Mouse (Mus musculus) heart, embryonic 15.5 days (tissue): Measurements from ENCODE around the gene C87977. TPM values are rescaled to one million over a fixed set of nuclear protein-coding genes. Genes with fewer than 3 reads are reported as not detected.
"Not testable (repeated sequence)": the region's sequence is repeated elsewhere in the genome, so short reads cannot be mapped to it uniquely, and the experiment has no call there.

Source experiments
- ATAC-seq: fragments of 200-750 bp; cut with Nextera tagmentation; replicated peaks from 2 replicates; pipeline ENCODE4 v1.8.0; 2017; ENCODE audit warnings: low read depth, moderate TSS enrichment; ENCODE audit not compliant: insufficient number of reproducible peaks, insufficient read depth, low FRiP score
- H3K27ac ChIP-seq: fragments of 300-500 bp; sonication (generic); 2 replicates; pipeline ENCODE4 v1.5.1; 2015; ENCODE audit warnings: mild to moderate bottlenecking, inconsistent platforms
- H3K27me3 ChIP-seq: fragments of 300-500 bp; sonication (generic); 2 replicates; pipeline ENCODE4 v1.6.1; 2015; ENCODE audit warnings: inconsistent platforms
- H3K36me3 ChIP-seq: fragments of 300-500 bp; sonication (generic); 2 replicates; pipeline ENCODE4 v1.6.1; 2015; ENCODE audit warnings: mild to moderate bottlenecking, inconsistent platforms
- H3K4me1 ChIP-seq: fragments of 300-500 bp; sonication (generic); replicated peaks from 2 replicates; pipeline ENCODE4 v1.6.1; 2015; ENCODE audit warnings: inconsistent platforms
- H3K4me2 ChIP-seq: fragments of 300-500 bp; sonication (generic); 2 replicates; pipeline ENCODE4 v1.6.1; 2015; ENCODE audit warnings: inconsistent platforms, mild to moderate bottlenecking, moderate library complexity
- H3K4me3 ChIP-seq: fragments of 300-500 bp; sonication (generic); 2 replicates; pipeline ENCODE4 v1.5.1; 2015; ENCODE audit warnings: mild to moderate bottlenecking, inconsistent platforms
- H3K9ac ChIP-seq: fragments of 300-500 bp; sonication (generic); 2 replicates; pipeline ENCODE4 v1.6.1; 2015; ENCODE audit warnings: mild to moderate bottlenecking, inconsistent platforms
- H3K9me3 ChIP-seq: fragments of 300-500 bp; sonication (generic); replicated peaks from 2 replicates; pipeline ENCODE4 v1.6.1; 2016; ENCODE audit warnings: inconsistent platforms
- WGBS: fragments of 180-500 bp; shearing (Covaris S2); methylation state at CpG from one replicate; pipeline ENCODE4 v1.1.7; 2015; ENCODE audit warnings: mixed read lengths; 5-methylcytosine and 5-hydroxymethylcytosine counted together
- polyA plus RNA-seq: library from polyadenylated mRNA; unstranded; fragments of >200 nt; fragmentation: Nextera tagmentation; extraction: Ambion mirVana; gene quantifications from 2 replicates; pipeline ENCODE4 v1.2.1, GENCODE M21; 2015

C87977 gene
- polyA plus RNA-seq, result not detected in 2 replicates

DNA sequence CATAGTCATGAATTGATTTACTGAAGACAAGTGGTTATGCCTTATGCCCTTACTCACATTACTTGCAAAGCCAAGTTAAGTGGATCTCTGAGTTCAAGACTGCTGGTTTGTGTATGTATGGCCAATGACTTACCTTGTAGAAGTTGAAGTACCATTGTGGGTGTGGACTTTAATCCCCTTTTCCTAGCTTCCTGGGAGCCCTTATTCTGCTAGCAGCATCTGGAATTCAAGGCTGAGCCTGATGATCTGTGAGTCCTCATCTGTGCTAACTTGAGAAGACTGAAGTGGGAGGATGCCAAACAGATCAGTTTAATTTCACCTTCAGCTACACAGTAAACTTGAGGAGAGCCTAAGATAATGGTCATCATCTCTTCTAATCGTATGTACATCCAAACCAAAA lies at the start of gene C87977:
TSS of gene C87977 (minus strand) at position 101 of the 400 bp plus-strand sequence.
- not testable (repeated sequence) for H3K9me3 ChIP-seq, ATAC-seq, H3K4me3 ChIP-seq, H3K27ac ChIP-seq, H3K9ac ChIP-seq, H3K4me1 ChIP-seq, H3K36me3 ChIP-seq, H3K27me3 ChIP-seq, H3K4me2 ChIP-seq
- 63% methylated on average over 1 of the region's 1 CpGs for WGBS

DNA sequence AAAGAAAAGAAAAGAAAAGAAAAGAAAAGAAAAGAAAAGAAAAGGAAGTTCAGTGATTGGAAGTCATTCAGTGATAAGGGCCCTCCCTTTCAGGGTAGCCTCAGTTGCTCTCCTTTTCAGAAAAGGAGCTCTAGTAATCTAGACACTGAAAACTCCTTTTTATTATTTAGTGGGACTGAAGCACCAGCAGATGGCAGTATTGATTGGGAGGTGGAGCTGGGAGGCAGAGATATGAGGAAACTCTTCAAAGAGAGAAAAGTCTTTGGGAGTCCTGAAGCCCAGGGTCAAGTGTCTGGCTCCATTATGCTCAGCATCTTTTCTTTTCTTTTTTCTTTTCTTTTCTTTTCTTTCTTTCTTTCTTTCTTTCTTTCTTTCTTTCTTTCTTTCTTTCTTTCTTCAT lies 41.6 kb upstream of the C87977 start:
- not testable (repeated sequence) for H3K36me3 ChIP-seq, ATAC-seq, H3K4me1 ChIP-seq, H3K4me3 ChIP-seq, H3K9me3 ChIP-seq, H3K9ac ChIP-seq, H3K4me2 ChIP-seq, H3K27me3 ChIP-seq, H3K27ac ChIP-seq

DNA sequence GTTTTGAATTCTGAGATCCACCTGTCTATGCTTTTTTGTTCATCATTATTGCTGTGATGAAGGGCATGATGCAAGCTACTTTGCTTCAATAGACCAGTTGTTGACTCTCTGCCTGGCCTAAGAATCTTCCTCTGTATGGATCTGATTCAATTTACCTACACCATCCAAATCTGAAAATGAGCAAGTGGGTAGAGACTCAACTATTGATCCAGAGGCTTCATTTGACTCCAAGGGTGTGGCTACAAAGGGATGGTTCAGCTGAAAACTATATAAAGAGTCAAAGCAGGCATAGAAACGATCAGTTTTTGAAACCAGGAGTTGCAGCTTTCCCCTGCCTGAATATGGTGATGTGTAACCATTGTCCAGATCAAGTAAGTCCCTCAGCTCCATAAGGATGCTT lies 22.7 kb downstream of the C87977 start, which contains the start of gene Oog2:
TSS of gene Oog2 (plus strand) at position 301 of the 400 bp plus-strand sequence.
- Histone ChIP-seq H3K27ac (no peak within 1 kb of the TSS), H3K4me2 (no peak within 1 kb of the TSS), H3K9me3 (no peaks in the 10 kb centered on the region), H3K4me3 (no peak within 1 kb of the TSS), H3K4me1 (no peaks in the 10 kb centered on the region), H3K27me3 (no peaks in the 10 kb centered on the region), H3K36me3 (no peaks in the 10 kb centered on the region), H3K9ac (no peak within 1 kb of the TSS)
- WGBS, result 19% methylated on average over 1 of the region's 1 CpGs
- no peak for ATAC-seq

DNA sequence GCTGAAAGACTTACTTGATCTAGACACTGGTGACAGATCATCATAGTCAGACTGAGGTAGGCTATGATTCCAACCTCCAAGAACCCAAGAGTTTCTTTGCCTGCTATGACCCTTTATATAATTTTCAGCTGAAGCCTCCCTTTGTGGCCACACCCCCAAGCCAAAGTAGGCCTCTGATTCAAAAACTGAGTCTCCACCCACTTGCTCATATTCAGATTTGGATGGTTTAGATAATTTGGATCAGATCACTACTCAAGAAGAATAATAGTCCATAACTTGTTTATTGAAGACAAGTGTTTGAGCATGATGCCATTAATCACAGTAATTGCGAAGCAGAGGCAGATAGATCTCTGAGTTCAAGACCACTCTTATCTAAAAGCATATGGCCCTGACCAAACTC lies 50.6 kb downstream of the C87977 start, which contains the start of gene Oog3:
TSS of gene Oog3 (minus strand) at position 101 of the 400 bp plus-strand sequence.
- H3K4me1 ChIP-seq, result no peaks in the 10 kb centered on the region
- H3K4me3 ChIP-seq, result no peak within 1 kb of the TSS
- H3K4me2 ChIP-seq, result no peak within 1 kb of the TSS
- no peaks in the 10 kb centered on the region for H3K36me3 ChIP-seq
- no peak within 1 kb of the TSS for H3K27ac ChIP-seq
- 61% methylated on average over 1 of the region's 1 CpGs for WGBS
- peaks cover 7% of the 10 kb centered on the region; the same call in 1 of the 2 replicates for H3K9me3 ChIP-seq
- H3K9ac ChIP-seq, result no peak within 1 kb of the TSS
- H3K27me3 ChIP-seq, result no peaks in the 10 kb centered on the region
- ATAC-seq, result no peak

Other genes with a start within 250 kb of the C87977 start
- gene Gm13101, start 246.4 kb downstream of the C87977 start, polyA plus RNA-seq, result not detected in 2 replicates
- gene Pramef17, start 218.9 kb downstream of the C87977 start, polyA plus RNA-seq, result not detected in 2 replicates
- gene Pramel4, start 154.2 kb downstream of the C87977 start, polyA plus RNA-seq, result not detected in 2 replicates
- gene Gm13102, start 106.8 kb downstream of the C87977 start, polyA plus RNA-seq, result not detected in 2 replicates
- gene Oog3, start 50.7 kb downstream of the C87977 start, polyA plus RNA-seq, result not detected in 2 replicates
- gene Oog2, start 22.6 kb downstream of the C87977 start, polyA plus RNA-seq, result not detected in 2 replicates
- gene Pramel5, start 67.2 kb upstream of the C87977 start, polyA plus RNA-seq, result not detected in 2 replicates
- not detected in 2 replicates for gene Gm13128, start 116.9 kb upstream of the C87977 start, polyA plus RNA-seq
- not detected in 2 replicates for gene Gm13119, start 144.6 kb upstream of the C87977 start, polyA plus RNA-seq
- gene Pramef20, start 164.6 kb upstream of the C87977 start, polyA plus RNA-seq, result not detected in 2 replicates
- gene Pramef12, start 195.1 kb upstream of the C87977 start, polyA plus RNA-seq, result 0.16 TPM in 1 of 2 replicates, not detected in the other
- gene 1700012P22Rik, start 225.5 kb upstream of the C87977 start, polyA plus RNA-seq, result not detected in 2 replicates
- gene Gm9944, start 240.0 kb upstream of the C87977 start, polyA plus RNA-seq, result not detected in 2 replicates